Mouse (Mus musculus) neural tube, embryonic 15.5 days (tissue): ENCODE results near the gene Gm10065. TPM values are rescaled to one million over a fixed set of nuclear protein-coding genes. Genes with fewer than 3 reads are reported as not detected.
A peak's percentile ranks its signal among the peaks of the same experiment; 100 is the strongest.
"Not testable (repeated sequence)": the region's sequence is repeated elsewhere in the genome, so short reads cannot be mapped to it uniquely, and the experiment has no call there.

Experiments used
- ATAC-seq: fragments of 200-750 bp; cut with Nextera tagmentation; 2 replicates; pipeline ENCODE4 v1.8.0; 2017; ENCODE audit warnings: mild to moderate bottlenecking, moderate TSS enrichment, moderate library complexity; ENCODE audit not compliant: low FRiP score
- H3K27ac ChIP-seq: fragments of 300-500 bp; sonication (generic); replicated peaks from 2 replicates; pipeline ENCODE4 v1.5.1; 2015; ENCODE audit warnings: mild to moderate bottlenecking, inconsistent platforms
- H3K27me3 ChIP-seq: fragments of 300-500 bp; sonication (generic); replicated peaks from 2 replicates; pipeline ENCODE4 v1.6.1; 2015; ENCODE audit warnings: inconsistent platforms
- H3K36me3 ChIP-seq: fragments of 300-500 bp; sonication (generic); 2 replicates; pipeline ENCODE4 v1.6.1; 2015; ENCODE audit warnings: inconsistent platforms
- H3K4me1 ChIP-seq: fragments of 300-500 bp; sonication (generic); 2 replicates; pipeline ENCODE4 v1.6.1; 2015; ENCODE audit warnings: inconsistent platforms
- H3K4me2 ChIP-seq: fragments of 300-500 bp; sonication (generic); 2 replicates; pipeline ENCODE4 v1.6.1; 2015; ENCODE audit warnings: inconsistent platforms, mild to moderate bottlenecking, moderate library complexity
- H3K4me3 ChIP-seq: fragments of 300-500 bp; sonication (generic); replicated peaks from 2 replicates; pipeline ENCODE4 v1.5.1; 2015; ENCODE audit warnings: mild to moderate bottlenecking, inconsistent platforms
- H3K9ac ChIP-seq: fragments of 300-500 bp; sonication (generic); replicated peaks from 2 replicates; pipeline ENCODE4 v1.6.1; 2015; ENCODE audit warnings: mild to moderate bottlenecking, inconsistent platforms
- H3K9me3 ChIP-seq: fragments of 300-500 bp; sonication (generic); replicated peaks from 2 replicates; pipeline ENCODE4 v1.6.1; 2016; ENCODE audit warnings: inconsistent platforms
- WGBS: fragments of 180-500 bp; shearing (Covaris S2); methylation state at CpG from one replicate; pipeline ENCODE4 v1.1.7; 2015; ENCODE audit warnings: mixed read lengths; 5-methylcytosine and 5-hydroxymethylcytosine counted together
- polyA plus RNA-seq: library from polyadenylated mRNA; unstranded; fragments of >200 nt; fragmentation: Nextera tagmentation; extraction: Ambion mirVana; gene quantifications from 2 replicates; pipeline ENCODE4 v1.2.1, GENCODE M21; 2015

Gene Gm10065
- polyA plus RNA-seq, 1 experiment from 2014 or later = not detected

DNA sequence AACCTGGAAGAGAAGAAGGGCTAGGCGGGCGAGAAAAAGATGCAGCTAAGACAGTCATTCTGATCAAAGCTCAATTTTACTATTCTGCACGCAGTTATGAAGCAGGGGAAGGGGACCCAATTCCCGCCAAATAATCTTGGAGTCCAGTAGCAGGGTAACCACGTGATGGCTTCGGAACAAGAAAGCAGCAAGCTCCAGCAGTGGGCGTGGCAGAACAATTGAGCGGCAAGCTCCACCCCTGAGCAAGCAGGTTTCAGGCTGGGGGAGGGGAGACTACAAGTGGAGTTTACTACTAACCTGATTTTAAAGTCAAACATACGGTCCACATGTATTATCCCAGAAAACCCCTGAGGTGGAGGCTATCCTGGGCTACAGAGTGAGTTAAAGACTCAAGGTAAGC is 16.7 kb downstream of the Gm10065 start:
- ATAC-seq, H3K27me3 ChIP-seq, H3K36me3 ChIP-seq, H3K9me3 ChIP-seq, H3K4me2 ChIP-seq, H3K27ac ChIP-seq, H3K9ac ChIP-seq, H3K4me3 ChIP-seq, H3K4me1 ChIP-seq: not testable (repeated sequence)
- WGBS = 50% methylated on average over 9 of the region's 9 CpGs

- H3K4me3 ChIP-seq = no peak overlapping the region
- H3K4me2 ChIP-seq = no peak overlapping the region
- 18% methylated on average over 4 of the region's 4 CpGs for WGBS
- H3K9ac ChIP-seq = no peak overlapping the region
- ATAC-seq = no peak
- no peak overlapping the region for H3K27ac ChIP-seq
- H3K36me3 ChIP-seq = 0 out of 2 replicates have a peak, but pooled peaks cover under 1% of the 10 kb centered on the region
- H3K9me3 ChIP-seq = no peaks in the 10 kb centered on the region
- peaks cover 8% of the 10 kb centered on the region; the same call in 1 of the 2 replicates for H3K27me3 ChIP-seq
- H3K4me1 ChIP-seq = peaks cover 18% of the 10 kb centered on the region
Measured at GRCm38 (mm10) chr13:21456347-21456746, 22.9 kb downstream of the Gm10065 start.

GRCm38 (mm10) chr13:21454133-21454532 is 25.1 kb downstream of the Gm10065 start:
- 90% methylated on average over 3 of the region's 3 CpGs for WGBS
- Histone ChIP-seq H3K4me2 (peak overlapping the region; percentile 68), H3K4me3 (no peak overlapping the region), H3K36me3 (peaks cover 4% of the 10 kb centered on the region; the same call in 1 of the 2 replicates), H3K27me3 (peaks cover 8% of the 10 kb centered on the region; the same call in 1 of the 2 replicates), H3K4me1 (peaks cover 22% of the 10 kb centered on the region), H3K9me3 (no peaks in the 10 kb centered on the region), H3K9ac (no peak overlapping the region), H3K27ac (no peak overlapping the region)
- no peak for ATAC-seq

- H3K4me3 ChIP-seq = peak within 1 kb of the TSS; percentile 83
- peak within 1 kb of the TSS; percentile 71 for H3K9ac ChIP-seq
- WGBS = under 1% methylated on average over 23 of the region's 23 CpGs
- peaks cover 8% of the 10 kb centered on the region; the same call in 1 of the 2 replicates for H3K27me3 ChIP-seq
- ATAC-seq = peak; percentile 95
- no peaks in the 10 kb centered on the region for H3K9me3 ChIP-seq
- H3K4me1 ChIP-seq = peaks cover 22% of the 10 kb centered on the region
- H3K36me3 ChIP-seq = peaks cover 4% of the 10 kb centered on the region; the same call in 1 of the 2 replicates
- peak within 1 kb of the TSS; percentile 68 for H3K4me2 ChIP-seq
- peak within 1 kb of the TSS; percentile 81 for H3K27ac ChIP-seq
Measured at GRCm38 (mm10) chr13:21453449-21453848, 25.8 kb downstream of the Gm10065 start, which contains the start of gene Zscan26. Zscan26 (minus strand) TSS chr13:21453730.

- H3K9me3 ChIP-seq = no peaks in the 10 kb centered on the region
- H3K4me3 ChIP-seq = peak overlapping the region; percentile 83
- peaks cover 22% of the 10 kb centered on the region for H3K4me1 ChIP-seq
- H3K27ac ChIP-seq = peak overlapping the region; percentile 81
- WGBS = 4% methylated on average over 13 of the region's 13 CpGs
- peaks cover 8% of the 10 kb centered on the region; the same call in 1 of the 2 replicates for H3K36me3 ChIP-seq
- ATAC-seq = peak; percentile 43; the same call in 1 of the 2 replicates
- peaks cover 8% of the 10 kb centered on the region; the same call in 1 of the 2 replicates for H3K27me3 ChIP-seq
- peak overlapping the region; percentile 71 for H3K9ac ChIP-seq
- peak overlapping the region; percentile 68 for H3K4me2 ChIP-seq
Measured at GRCm38 (mm10) chr13:21453042-21453441, 26.2 kb downstream of the Gm10065 start.

DNA sequence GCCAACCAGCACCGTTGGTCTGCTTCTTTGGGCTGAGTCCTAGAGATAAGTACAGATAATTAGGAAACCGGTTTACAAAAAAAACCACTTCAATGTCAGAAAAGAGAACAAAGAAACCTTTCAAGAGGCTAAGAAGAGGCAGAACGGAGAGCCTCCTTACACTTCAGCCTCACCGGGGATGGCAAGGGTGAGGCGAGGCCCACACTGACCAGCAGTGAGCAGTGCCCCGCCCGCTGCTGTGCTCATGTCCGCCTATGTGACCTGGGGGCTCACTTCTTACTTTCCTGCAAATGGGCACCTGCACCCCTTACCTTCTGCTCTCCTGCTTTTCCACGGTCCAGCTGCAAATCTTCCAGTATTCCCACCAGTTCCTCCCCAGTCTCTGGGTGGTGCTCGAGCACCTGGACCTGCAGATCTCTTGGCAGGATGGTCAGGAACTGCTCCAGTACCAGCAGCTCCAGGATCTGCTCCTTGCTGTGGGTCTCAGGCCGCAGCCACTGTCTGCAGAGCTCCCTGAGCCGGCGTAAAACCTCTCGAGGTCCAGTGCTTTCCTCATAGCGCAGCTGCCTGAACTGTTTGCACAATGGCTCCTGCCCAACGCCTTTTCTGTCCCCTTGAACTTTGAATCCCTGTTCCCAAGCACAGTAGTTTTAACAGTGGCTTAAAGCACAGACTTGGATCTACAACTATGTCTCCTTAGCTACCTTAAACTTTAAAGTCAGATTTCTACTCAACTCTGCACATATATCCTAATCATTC is 31.2 kb downstream of the Gm10065 start:
- ATAC-seq = no peak
- H3K27me3 ChIP-seq = no peaks in the 10 kb centered on the region
- no peak overlapping the region for H3K9ac ChIP-seq
- H3K4me2 ChIP-seq = no peak overlapping the region
- WGBS = 84% methylated on average over 16 of the region's 16 CpGs
- H3K4me1 ChIP-seq = peaks cover 20% of the 10 kb centered on the region
- H3K4me3 ChIP-seq = no peak overlapping the region
- no peak overlapping the region for H3K27ac ChIP-seq
- no peaks in the 10 kb centered on the region for H3K9me3 ChIP-seq
- peaks cover 55% of the 10 kb centered on the region for H3K36me3 ChIP-seq

GRCm38 (mm10) chr13:21446796-21447195 is 32.4 kb downstream of the Gm10065 start:
- H3K4me1 ChIP-seq = peaks cover 8% of the 10 kb centered on the region
- H3K9me3 ChIP-seq = no peaks in the 10 kb centered on the region
- H3K36me3 ChIP-seq = peaks cover 60% of the 10 kb centered on the region
- WGBS = 90% methylated on average over 9 of the region's 9 CpGs
- no peak overlapping the region for H3K27ac ChIP-seq
- H3K9ac ChIP-seq = no peak overlapping the region
- no peak overlapping the region for H3K4me2 ChIP-seq
- no peak overlapping the region for H3K4me3 ChIP-seq
- no peak for ATAC-seq
- H3K27me3 ChIP-seq = no peaks in the 10 kb centered on the region

GRCm38 (mm10) chr13:21441207-21441572 is 38.1 kb downstream of the Gm10065 start:
- Histone ChIP-seq H3K36me3 (peaks cover 36% of the 10 kb centered on the region), H3K4me3 (peak overlapping the region; percentile 62), H3K9ac (peak overlapping the region; percentile 66), H3K27ac (peak overlapping the region; percentile 83), H3K9me3 (no peaks in the 10 kb centered on the region), H3K4me2 (peak overlapping the region; percentile 78), H3K27me3 (no peaks in the 10 kb centered on the region), H3K4me1 (peaks cover 15% of the 10 kb centered on the region)
- 16% methylated on average over 10 of the region's 10 CpGs for WGBS
- ATAC-seq = peak; percentile 36; the same call in 1 of the 2 replicates

DNA sequence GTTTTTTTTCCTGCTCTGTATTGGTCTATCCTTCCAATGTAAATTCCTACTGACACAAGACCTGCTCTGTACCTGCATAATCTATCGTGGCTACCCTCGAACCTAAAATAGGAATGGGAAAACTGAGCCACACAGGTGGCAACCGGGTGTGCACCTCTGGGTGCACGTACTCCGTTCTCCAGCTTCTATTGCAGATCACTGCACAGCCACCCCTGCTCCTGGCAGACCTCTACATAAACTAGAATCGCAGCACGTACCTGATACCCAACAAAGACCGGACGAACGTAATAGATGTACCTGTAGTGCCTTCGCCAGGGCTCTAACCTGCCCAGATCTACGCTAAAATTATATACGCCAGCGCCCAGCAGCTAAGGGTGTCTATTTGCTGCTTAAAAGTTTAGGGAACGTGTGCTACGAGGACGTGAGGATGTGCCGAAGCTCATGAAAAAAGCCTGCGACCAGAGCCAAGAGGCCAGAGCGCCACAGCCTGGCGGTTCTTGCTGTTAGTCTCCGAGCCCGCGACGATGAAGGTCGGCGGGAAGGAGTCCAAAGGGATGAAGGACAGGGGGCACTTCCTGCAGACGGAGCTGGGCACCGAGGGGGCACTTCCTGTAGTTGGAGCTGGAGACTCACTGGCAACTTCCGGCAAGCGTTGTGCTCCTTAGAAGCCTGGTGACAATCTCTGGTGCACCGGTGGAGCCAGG is 38.6 kb downstream of the Gm10065 start, which contains the start of gene Pgbd1:
Gene Pgbd1, minus strand, starts transcription at position 556 of the 704 bp plus-strand sequence.
- Histone ChIP-seq H3K27me3 (no peaks in the 10 kb centered on the region), H3K4me3 (peak within 1 kb of the TSS; percentile 62), H3K9ac (peak within 1 kb of the TSS; percentile 66), H3K4me1 (peaks cover 15% of the 10 kb centered on the region), H3K9me3 (no peaks in the 10 kb centered on the region), H3K4me2 (peak within 1 kb of the TSS; percentile 78), H3K27ac (peak within 1 kb of the TSS; percentile 83), H3K36me3 (peaks cover 31% of the 10 kb centered on the region)
- WGBS = under 1% methylated on average over 32 of the region's 32 CpGs
- ATAC-seq = peak; percentile 98

DNA sequence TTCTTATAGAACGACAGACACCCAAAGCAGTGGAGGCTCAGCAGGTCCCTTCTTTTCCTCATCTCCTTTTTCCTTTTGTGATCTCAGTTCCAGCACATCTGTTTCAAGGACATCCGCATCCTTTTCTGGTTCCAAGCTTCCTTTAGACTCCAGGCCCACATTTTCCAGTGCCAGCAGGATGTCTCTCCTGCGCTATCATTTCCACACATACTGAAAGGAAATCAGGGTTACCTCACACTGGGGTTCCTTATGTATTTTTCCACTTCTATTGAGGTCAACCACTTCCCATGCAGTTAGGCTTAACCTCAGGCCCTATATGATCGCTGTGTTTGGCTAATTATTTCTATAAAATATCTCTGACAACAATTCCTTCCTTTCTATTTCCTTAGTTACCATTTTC is 43.8 kb downstream of the Gm10065 start:
- Histone ChIP-seq H3K27ac (no peak overlapping the region), H3K4me2 (no peak overlapping the region), H3K27me3 (no peaks in the 10 kb centered on the region), H3K9me3 (no peaks in the 10 kb centered on the region), H3K36me3 (no peaks in the 10 kb centered on the region), H3K9ac (no peak overlapping the region), H3K4me3 (no peak overlapping the region), H3K4me1 (peaks cover 8% of the 10 kb centered on the region)
- ATAC-seq = no peak
- 90% methylated on average over 4 of the region's 4 CpGs for WGBS
